In the genomic region with DNA sequence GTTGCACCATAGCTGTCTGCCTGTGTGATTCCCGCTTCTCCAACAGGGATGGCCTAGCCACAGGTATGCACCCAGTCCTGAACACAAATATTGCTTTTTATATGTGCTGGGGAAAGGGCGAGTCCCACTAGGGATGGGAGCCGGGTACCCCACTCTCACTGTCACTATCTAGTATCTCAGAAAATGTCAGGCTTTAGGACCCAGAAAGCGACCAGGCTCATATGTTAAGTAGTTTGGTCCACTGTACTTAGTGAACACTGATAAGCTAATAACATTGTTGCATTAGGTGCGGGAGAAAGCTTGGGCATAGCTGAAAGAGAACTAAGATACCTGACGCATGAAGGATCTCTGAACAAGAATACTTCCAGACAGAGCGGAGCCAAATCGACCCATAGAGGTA, we compare ENCODE assay signal across 18 mouse cellular contexts.
DNase-seq lines count a peak whose midpoint lies in the region; ATAC-seq and TF ChIP-seq lines count a peak whose summit lies in the region.
"Had no signal": no experiment of that assay in that cellular context is flagged by ENCODE, and none has a peak within 500 bp of the region (broad histone marks: within the 10 kb centered on the region; RNA-seq: fewer than 3 reads in every experiment).

No protein-coding gene starts in this region.

- H3K36me3 ChIP-seq in heart, embryonic 11.5 days (ENCODE audit: control insufficient read depth, insufficient read depth, low read length) = no peaks in the 10 kb centered on the region
- H3K36me3 ChIP-seq in spleen, adult 2 months (ENCODE audit: control insufficient read depth, insufficient read depth, low read length) = no peaks in the 10 kb centered on the region
- no peaks in the 10 kb centered on the region for H3K36me3 ChIP-seq in forebrain, embryonic 12.5 days (replicated peaks)
- H3K36me3 ChIP-seq: embryonic facial prominence, embryonic 12.5 days; heart, embryonic 15.5 days had no signal

- H3K4me3 ChIP-seq in heart, embryonic 11.5 days (ENCODE audit: low read depth, low read length) = no peak overlapping the region
- H3K4me3 ChIP-seq in spleen, adult 2 months (ENCODE audit: extremely low read depth, insufficient read depth, insufficient read length) = no peak overlapping the region
- no peak overlapping the region for H3K4me3 ChIP-seq in forebrain, embryonic 12.5 days (replicated peaks)
- H3K4me3 ChIP-seq: embryonic facial prominence, embryonic 12.5 days; forebrain, embryonic 13.5 days; heart, embryonic 15.5 days; megakaryocyte, embryonic 14.5 days had no signal

- no peak overlapping the region for H3K27ac ChIP-seq in heart, embryonic 11.5 days (ENCODE audit: low read depth, low read length)
- peak overlapping the region; percentile 27; the same call in 1 of the 2 replicates for H3K27ac ChIP-seq in spleen, adult 2 months (ENCODE audit: insufficient read depth, low read length)
- H3K27ac ChIP-seq in forebrain, embryonic 12.5 days = no peak overlapping the region
- H3K27ac ChIP-seq: embryonic facial prominence, embryonic 12.5 days; forebrain, embryonic 13.5 days; heart, embryonic 15.5 days; hindbrain, postnatal 0 days; kidney, postnatal 0 days had no signal

- TF ChIP-seq CTCF in spleen, adult 2 months (IDR thresholded peaks at IDR 0.05; ENCODE audit: extremely low read depth, insufficient read depth, insufficient read length, insufficient replicate concordance) = no peak

- ATAC-seq in heart, embryonic 11.5 days (replicated peaks; ENCODE audit: insufficient number of reproducible peaks, low FRiP score, low TSS enrichment) = no peak
- ATAC-seq in megakaryocyte-erythroid progenitor cell, adult 5-6 weeks (replicated peaks; ENCODE audit: low FRiP score, low TSS enrichment, poor library complexity, severe bottlenecking) = peak; percentile 32
- ATAC-seq in forebrain, embryonic 12.5 days (ENCODE audit: low FRiP score) = no peak
- ATAC-seq: forebrain, embryonic 13.5 days; hindbrain, postnatal 0 days had no signal

- peaks cover 24% of the 10 kb centered on the region for H3K4me1 ChIP-seq in heart, embryonic 11.5 days (ENCODE audit: control insufficient read depth, insufficient read depth, low read length)
- H3K4me1 ChIP-seq in spleen, adult 2 months (ENCODE audit: control insufficient read depth, insufficient read depth, insufficient read length) = peaks cover 33% of the 10 kb centered on the region
- H3K4me1 ChIP-seq in forebrain, embryonic 12.5 days = no peaks in the 10 kb centered on the region
- H3K4me1 ChIP-seq: embryonic facial prominence, embryonic 12.5 days; forebrain, embryonic 13.5 days had no signal

- H3K27me3 ChIP-seq in heart, embryonic 11.5 days (ENCODE audit: control insufficient read depth, insufficient read depth, low read length) = no peaks in the 10 kb centered on the region
- H3K27me3 ChIP-seq in spleen, adult 2 months (ENCODE audit: control insufficient read depth, insufficient read depth, low read length) = no peaks in the 10 kb centered on the region
- H3K27me3 ChIP-seq in forebrain, embryonic 12.5 days = no peaks in the 10 kb centered on the region
- H3K27me3 ChIP-seq: embryonic facial prominence, embryonic 12.5 days; forebrain, embryonic 13.5 days; heart, embryonic 15.5 days had no signal

- H3K4me2 ChIP-seq in heart, embryonic 11.5 days = 0 out of 2 replicates have a peak overlapping the region, but pooled peaks have one; percentile 25
- no peak overlapping the region for H3K4me2 ChIP-seq in forebrain, embryonic 12.5 days
- H3K4me2 ChIP-seq: embryonic facial prominence, embryonic 12.5 days; forebrain, embryonic 13.5 days; heart, embryonic 15.5 days had no signal

- no peak for DNase-seq in heart, postnatal 4 days
- no peak for DNase-seq in spleen, adult 2 months (ENCODE audit: low read depth in 1 of 2, low spot score in 2 of 2)
- DNase-seq in spleen, postnatal 14 days (ENCODE audit: low spot score in 2 of 2) = no peak
- DNase-seq in liver = peak; percentile 39
- DNase-seq in cerebellum, postnatal 10 days = no peak
- DNase-seq: cerebellum, postnatal 36 days; gastrocnemius, postnatal 10 days; lung, adult 2 months; right cerebral cortex, adult 18-20 months had no signal

- no peak overlapping the region for H3K9ac ChIP-seq in heart, embryonic 11.5 days (ENCODE audit: low read depth, low read length)
- no peak overlapping the region for H3K9ac ChIP-seq in forebrain, embryonic 12.5 days
- H3K9ac ChIP-seq: embryonic facial prominence, embryonic 12.5 days; forebrain, embryonic 13.5 days; heart, embryonic 15.5 days had no signal

- H3K9me3 ChIP-seq in heart, embryonic 11.5 days (replicated peaks; ENCODE audit: control insufficient read depth, low read length) = no peaks in the 10 kb centered on the region
- no peaks in the 10 kb centered on the region for H3K9me3 ChIP-seq in forebrain, embryonic 12.5 days
- H3K9me3 ChIP-seq: embryonic facial prominence, embryonic 12.5 days; forebrain, embryonic 13.5 days; heart, embryonic 15.5 days; megakaryocyte, embryonic 14.5 days had no signal

- WGBS in heart, embryonic 11.5 days (ENCODE audit: insufficient replicate concordance) = 50% methylated on average over 8 of the region's 8 CpGs
- WGBS in spleen, adult 2 months = 64% methylated on average over 8 of the region's 8 CpGs
- WGBS in forebrain, embryonic 12.5 days = 76% methylated on average over 8 of the region's 8 CpGs

- TF ChIP-seq POLR2A in spleen, adult 2 months (IDR thresholded peaks at IDR 0.05; ENCODE audit: low read depth, low read length) = no peak
